Mouse (Mus musculus) right cerebral cortex, postnatal 4 days (tissue): ENCODE results near the gene 4930590J08Rik.
"Not testable (repeated sequence)": the region's sequence is repeated elsewhere in the genome, so short reads cannot be mapped to it uniquely, and the experiment has no call there.

Source experiments
- DNase-seq: peaks from one replicate; pipeline ENCODE4 v3.0.0-alpha.2; 2022

4930590J08Rik gene

GRCm38 (mm10) chr6:91902509-91902908 lies at the start of gene 4930590J08Rik:
4930590J08Rik (plus strand) TSS chr6:91902809.
- DNase-seq, result not testable (repeated sequence)

GRCm38 (mm10) chr6:91858339-91858738 lies 44.3 kb upstream of the 4930590J08Rik start:
- no peak for DNase-seq

- DNase-seq, result no peak
These were observed 39.8 kb upstream of the 4930590J08Rik start for GRCm38 (mm10) chr6:91862848-91863247.

GRCm38 (mm10) chr6:91864595-91864994 lies 38.0 kb upstream of the 4930590J08Rik start:
- DNase-seq, result no peak

GRCm38 (mm10) chr6:91865601-91866000 lies 37.0 kb upstream of the 4930590J08Rik start:
- DNase-seq, result no peak

- no peak for DNase-seq
These were observed 34.5 kb upstream of the 4930590J08Rik start for GRCm38 (mm10) chr6:91868091-91868490.

GRCm38 (mm10) chr6:91872781-91873180 lies 29.8 kb upstream of the 4930590J08Rik start:
- DNase-seq, result no peak

- DNase-seq, result peak; percentile 82
These were observed 24.5 kb upstream of the 4930590J08Rik start, which contains the start of gene Ccdc174 for GRCm38 (mm10) chr6:91877885-91878651. Ccdc174 (plus strand) TSS chr6:91878053.

- DNase-seq, result no peak
These were observed 18.8 kb upstream of the 4930590J08Rik start for GRCm38 (mm10) chr6:91883859-91884258.

GRCm38 (mm10) chr6:91889255-91889906 lies 13.2 kb upstream of the 4930590J08Rik start:
- DNase-seq, result no peak

GRCm38 (mm10) chr6:91890615-91891014 lies 12.0 kb upstream of the 4930590J08Rik start:
- no peak for DNase-seq

GRCm38 (mm10) chr6:91891776-91892175 lies 10.8 kb upstream of the 4930590J08Rik start:
- no peak for DNase-seq

GRCm38 (mm10) chr6:91896783-91897182 lies 5.8 kb upstream of the 4930590J08Rik start:
- no peak for DNase-seq

- DNase-seq, result peak; percentile 91
These were observed 1.1 kb upstream of the 4930590J08Rik start for GRCm38 (mm10) chr6:91901505-91901904.

GRCm38 (mm10) chr6:91914011-91914410 lies 11.4 kb downstream of the 4930590J08Rik start:
- DNase-seq, result no peak

GRCm38 (mm10) chr6:91917286-91917685 lies 14.7 kb downstream of the 4930590J08Rik start:
- no peak for DNase-seq

GRCm38 (mm10) chr6:91917716-91918115 lies 15.1 kb downstream of the 4930590J08Rik start:
- DNase-seq, result no peak

GRCm38 (mm10) chr6:91931231-91931630 lies 28.6 kb downstream of the 4930590J08Rik start:
- DNase-seq, result no peak

- DNase-seq, result no peak
These were observed 35.9 kb downstream of the 4930590J08Rik start for GRCm38 (mm10) chr6:91938491-91938890.

GRCm38 (mm10) chr6:91948426-91948825 lies 45.8 kb downstream of the 4930590J08Rik start:
- DNase-seq, result peak; percentile 32

GRCm38 (mm10) chr6:91958015-91958414 lies 55.4 kb downstream of the 4930590J08Rik start:
- DNase-seq, result not testable (repeated sequence)

GRCm38 (mm10) chr6:91960028-91960811 lies 57.6 kb downstream of the 4930590J08Rik start:
- no peak for DNase-seq

- no peak for DNase-seq
These were observed 60.8 kb downstream of the 4930590J08Rik start for GRCm38 (mm10) chr6:91963429-91963828.
